Mouse (Mus musculus) stomach, embryonic 14.5 days (tissue): ENCODE results near the gene Mxra7. TPM values are rescaled to one million over a fixed set of nuclear protein-coding genes. Genes with fewer than 3 reads are reported as not detected.
A peak's percentile ranks its signal among the peaks of the same experiment; 100 is the strongest.

Source experiments
- ATAC-seq: fragments of 200-750 bp; cut with Nextera tagmentation; 2 replicates; pipeline ENCODE4 v1.8.0; 2017; ENCODE audit warnings: low read depth, moderate TSS enrichment; ENCODE audit not compliant: insufficient number of reproducible peaks, insufficient read depth, low FRiP score
- H3K27ac ChIP-seq: fragments of 300-500 bp; sonication (generic); 2 replicates; pipeline ENCODE4 v1.5.1; 2014; ENCODE audit warnings: mild to moderate bottlenecking, low read length, moderate library complexity, mixed read lengths
- H3K27me3 ChIP-seq: fragments of 300-500 bp; sonication (generic); 2 replicates; pipeline ENCODE4 v1.6.1; 2014; ENCODE audit warnings: low read length, control low read depth, mixed read lengths; ENCODE audit not compliant: control insufficient read depth, insufficient read depth
- H3K36me3 ChIP-seq: fragments of 300-500 bp; sonication (generic); 2 replicates; pipeline ENCODE4 v1.6.1; 2014; ENCODE audit warnings: mild to moderate bottlenecking, control low read depth, low read length, moderate library complexity, mixed read lengths; ENCODE audit not compliant: control insufficient read depth, insufficient read depth
- H3K4me1 ChIP-seq: fragments of 300-500 bp; sonication (generic); 2 replicates; pipeline ENCODE4 v1.6.1; 2014; ENCODE audit warnings: low read length, control low read depth, mixed read lengths; ENCODE audit not compliant: control insufficient read depth, insufficient read depth
- H3K4me2 ChIP-seq: fragments of 300-500 bp; sonication (generic); replicated peaks from 2 replicates; pipeline ENCODE4 v1.6.1; 2014; ENCODE audit warnings: low read depth, low read length, control low read depth
- H3K4me3 ChIP-seq: fragments of 300-500 bp; sonication (generic); 2 replicates; pipeline ENCODE4 v1.5.1; 2014; ENCODE audit warnings: low read depth, low read length, control low read depth
- H3K9ac ChIP-seq: fragments of 300-500 bp; sonication (generic); replicated peaks from 2 replicates; pipeline ENCODE4 v1.6.1; 2014; ENCODE audit warnings: low read depth, mild to moderate bottlenecking, control low read depth, low read length, moderate library complexity, mixed read lengths
- H3K9me3 ChIP-seq: fragments of 300-500 bp; sonication (generic); 2 replicates; pipeline ENCODE4 v1.6.1; 2016; ENCODE audit warnings: low read depth, low read length, control low read depth; ENCODE audit not compliant: control insufficient read depth
- WGBS: fragments of 180-500 bp; shearing (Covaris S2); extraction: QIAGEN DNeasy Blood & Tissue Kit; methylation state at CpG from one replicate; pipeline ENCODE4 v1.1.7; 2014; 5-methylcytosine and 5-hydroxymethylcytosine counted together
- polyA plus RNA-seq: library from polyadenylated mRNA; unstranded; fragments of >200 nt; fragmentation: Nextera tagmentation; extraction: Ambion mirVana; gene quantifications from 2 replicates; pipeline ENCODE4 v1.2.1, GENCODE M21; 2014

Mxra7 gene
- polyA plus RNA-seq, 1 experiment from 2014 or later = 16.5 TPM

- Histone ChIP-seq H3K9me3 (no peaks in the 10 kb centered on the region), H3K36me3 (no peaks in the 10 kb centered on the region), H3K4me2 (peak overlapping the region; percentile 62), H3K27ac (peak overlapping the region; percentile 75), H3K4me1 (peaks cover 48% of the 10 kb centered on the region), H3K4me3 (peak overlapping the region; percentile 26), H3K9ac (peak overlapping the region; percentile 1; the same call in 1 of the 2 replicates), H3K27me3 (no peaks in the 10 kb centered on the region)
- 11% methylated on average over 29 of the region's 32 CpGs for WGBS
- peak; percentile 79 for ATAC-seq
These were observed 16.6 kb downstream of the Mxra7 start for GRCm38 (mm10) chr11:116810983-116811901.

GRCm38 (mm10) chr11:116810528-116810927, 17.3 kb downstream of the Mxra7 start:
- no peak for ATAC-seq
- 74% methylated on average over 11 of the region's 11 CpGs for WGBS
- H3K27me3 ChIP-seq = no peaks in the 10 kb centered on the region
- no peaks in the 10 kb centered on the region for H3K36me3 ChIP-seq
- peaks cover 47% of the 10 kb centered on the region for H3K4me1 ChIP-seq
- no peak overlapping the region for H3K4me2 ChIP-seq
- H3K4me3 ChIP-seq = no peak overlapping the region
- H3K27ac ChIP-seq = no peak overlapping the region
- no peaks in the 10 kb centered on the region for H3K9me3 ChIP-seq
- H3K9ac ChIP-seq = no peak overlapping the region

GRCm38 (mm10) chr11:116809520-116809919, 18.3 kb downstream of the Mxra7 start:
- 82% methylated on average over 8 of the region's 8 CpGs for WGBS
- H3K4me2 ChIP-seq = no peak overlapping the region
- H3K9me3 ChIP-seq = no peaks in the 10 kb centered on the region
- no peaks in the 10 kb centered on the region for H3K36me3 ChIP-seq
- no peak overlapping the region for H3K9ac ChIP-seq
- H3K4me3 ChIP-seq = no peak overlapping the region
- no peaks in the 10 kb centered on the region for H3K27me3 ChIP-seq
- ATAC-seq = no peak
- H3K4me1 ChIP-seq = peaks cover 38% of the 10 kb centered on the region
- no peak overlapping the region for H3K27ac ChIP-seq

- ATAC-seq = no peak
- H3K9me3 ChIP-seq = no peaks in the 10 kb centered on the region
- H3K27me3 ChIP-seq = no peaks in the 10 kb centered on the region
- H3K36me3 ChIP-seq = no peaks in the 10 kb centered on the region
- no peak overlapping the region for H3K27ac ChIP-seq
- H3K4me1 ChIP-seq = peaks cover 32% of the 10 kb centered on the region
- no peak overlapping the region for H3K4me2 ChIP-seq
- WGBS = 86% methylated on average over 11 of the region's 11 CpGs
- H3K4me3 ChIP-seq = no peak overlapping the region
- no peak overlapping the region for H3K9ac ChIP-seq
These were observed 18.9 kb downstream of the Mxra7 start for GRCm38 (mm10) chr11:116808811-116809395.

- ATAC-seq = no peak
- H3K4me1 ChIP-seq = peaks cover 23% of the 10 kb centered on the region
- no peaks in the 10 kb centered on the region for H3K27me3 ChIP-seq
- H3K4me3 ChIP-seq = no peak overlapping the region
- no peak overlapping the region for H3K4me2 ChIP-seq
- no peaks in the 10 kb centered on the region for H3K9me3 ChIP-seq
- H3K27ac ChIP-seq = no peak overlapping the region
- WGBS = 17% methylated on average over 7 of the region's 7 CpGs
- no peaks in the 10 kb centered on the region for H3K36me3 ChIP-seq
- no peak overlapping the region for H3K9ac ChIP-seq
These were observed 19.8 kb downstream of the Mxra7 start for GRCm38 (mm10) chr11:116807938-116808606.

GRCm38 (mm10) chr11:116807526-116807925, 20.3 kb downstream of the Mxra7 start:
- no peaks in the 10 kb centered on the region for H3K9me3 ChIP-seq
- no peaks in the 10 kb centered on the region for H3K36me3 ChIP-seq
- no peak overlapping the region for H3K27ac ChIP-seq
- no peak overlapping the region for H3K9ac ChIP-seq
- no peak overlapping the region for H3K4me3 ChIP-seq
- H3K4me2 ChIP-seq = no peak overlapping the region
- peaks cover 18% of the 10 kb centered on the region; the same call in 1 of the 2 replicates for H3K4me1 ChIP-seq
- ATAC-seq = no peak
- WGBS = 65% methylated on average over 3 of the region's 3 CpGs
- H3K27me3 ChIP-seq = no peaks in the 10 kb centered on the region

GRCm38 (mm10) chr11:116807116-116807515, 20.7 kb downstream of the Mxra7 start:
- H3K27ac ChIP-seq = no peak overlapping the region
- ATAC-seq = no peak
- 56% methylated on average over 7 of the region's 7 CpGs for WGBS

More at GRCm38 (mm10) chr11:116807116-116807515, 20.7 kb downstream of the Mxra7 start:
- Histone ChIP-seq H3K4me2 (no peak overlapping the region), H3K27me3 (no peaks in the 10 kb centered on the region), H3K4me1 (peaks cover 14% of the 10 kb centered on the region; the same call in 1 of the 2 replicates), H3K9me3 (no peaks in the 10 kb centered on the region), H3K9ac (no peak overlapping the region), H3K36me3 (no peaks in the 10 kb centered on the region), H3K4me3 (no peak overlapping the region)
